Mouse (Mus musculus) midbrain, embryonic 16.5 days (tissue): ENCODE results near the gene Pde4b. TPM values are rescaled to one million over a fixed set of nuclear protein-coding genes. Genes with fewer than 3 reads are reported as not detected.

Source experiments
- ATAC-seq: fragments of 200-750 bp; cut with Nextera tagmentation; 2 replicates; pipeline ENCODE4 v1.8.0; 2017; ENCODE audit warnings: moderate TSS enrichment
- H3K27ac ChIP-seq: fragments of 300-500 bp; sonication (generic); 2 replicates; pipeline ENCODE4 v1.5.1; 2014; ENCODE audit warnings: mild to moderate bottlenecking, low read length, mixed read lengths
- H3K27me3 ChIP-seq: fragments of 300-500 bp; sonication (generic); 2 replicates; pipeline ENCODE4 v1.6.1; 2014; ENCODE audit warnings: low read depth, low read length, mixed read lengths; ENCODE audit not compliant: control insufficient read depth, insufficient read depth
- H3K36me3 ChIP-seq: fragments of 300-500 bp; sonication (generic); 2 replicates; pipeline ENCODE4 v1.6.1; 2014; ENCODE audit warnings: mild to moderate bottlenecking, low read length, moderate library complexity, mixed read lengths; ENCODE audit not compliant: control insufficient read depth, insufficient read depth
- H3K4me1 ChIP-seq: fragments of 300-500 bp; sonication (generic); 2 replicates; pipeline ENCODE4 v1.6.1; 2014; ENCODE audit warnings: mild to moderate bottlenecking, low read length, mixed read lengths; ENCODE audit not compliant: control insufficient read depth, insufficient read depth
- H3K4me2 ChIP-seq: fragments of 300-500 bp; sonication (generic); 2 replicates; pipeline ENCODE4 v1.6.1; 2014; ENCODE audit warnings: mild to moderate bottlenecking, low read length, mixed read lengths
- H3K4me3 ChIP-seq: fragments of 300-500 bp; sonication (generic); 2 replicates; pipeline ENCODE4 v1.5.1; 2014; ENCODE audit warnings: low read depth, mild to moderate bottlenecking, low read length, moderate library complexity, mixed read lengths
- H3K9ac ChIP-seq: fragments of 300-500 bp; sonication (generic); 2 replicates; pipeline ENCODE4 v1.6.1; 2014; ENCODE audit warnings: low read depth, low read length, mixed read lengths
- H3K9me3 ChIP-seq: fragments of 300-500 bp; sonication (generic); replicated peaks from 2 replicates; pipeline ENCODE4 v1.6.1; 2014; ENCODE audit warnings: mild to moderate bottlenecking, low read length, mixed read lengths; ENCODE audit not compliant: control insufficient read depth, poor library complexity, severe bottlenecking
- WGBS: fragments of 180-500 bp; shearing (Covaris S2); extraction: QIAGEN DNeasy Blood & Tissue Kit; methylation state at CpG from one replicate; pipeline ENCODE4 v1.1.7; 2014; 5-methylcytosine and 5-hydroxymethylcytosine counted together
- polyA plus RNA-seq: library from polyadenylated mRNA; unstranded; fragments of >200 nt; fragmentation: Nextera tagmentation; extraction: Ambion mirVana; gene quantifications from 2 replicates; pipeline ENCODE4 v1.2.1, GENCODE M21; 2015

The Pde4b gene
- polyA plus RNA-seq, 1 experiment from 2014 or later: 64.5 TPM

- WGBS: 62% methylated on average over 3 of the region's 3 CpGs
- Histone ChIP-seq H3K27ac (no peak overlapping the region), H3K4me2 (no peak overlapping the region), H3K27me3 (no peaks in the 10 kb centered on the region), H3K9ac (no peak overlapping the region), H3K4me3 (no peak overlapping the region), H3K36me3 (no peaks in the 10 kb centered on the region), H3K4me1 (peaks cover 23% of the 10 kb centered on the region), H3K9me3 (no peaks in the 10 kb centered on the region)
- no peak for ATAC-seq
Measured at GRCm38 (mm10) chr4:102514972-102515835, 427.9 kb downstream of the Pde4b start.

GRCm38 (mm10) chr4:102516395-102516794 lies 429.1 kb downstream of the Pde4b start:
- H3K4me1 ChIP-seq: peaks cover 13% of the 10 kb centered on the region
- ATAC-seq: no peak
- no peak overlapping the region for H3K4me3 ChIP-seq
- no peak overlapping the region for H3K9ac ChIP-seq
- 87% methylated on average over 4 of the region's 4 CpGs for WGBS
- H3K4me2 ChIP-seq: no peak overlapping the region
- H3K27me3 ChIP-seq: no peaks in the 10 kb centered on the region
- no peak overlapping the region for H3K27ac ChIP-seq
- H3K36me3 ChIP-seq: no peaks in the 10 kb centered on the region
- no peaks in the 10 kb centered on the region for H3K9me3 ChIP-seq

- Histone ChIP-seq H3K4me2 (no peak overlapping the region), H3K4me1 (peaks cover 6% of the 10 kb centered on the region), H3K36me3 (no peaks in the 10 kb centered on the region), H3K9ac (no peak overlapping the region), H3K27me3 (no peaks in the 10 kb centered on the region), H3K27ac (no peak overlapping the region), H3K9me3 (no peaks in the 10 kb centered on the region), H3K4me3 (no peak overlapping the region)
- 66% methylated on average over 7 of the region's 7 CpGs for WGBS
- no peak for ATAC-seq
Measured at GRCm38 (mm10) chr4:102516982-102517630, 429.8 kb downstream of the Pde4b start.

- peaks cover 5% of the 10 kb centered on the region for H3K4me1 ChIP-seq
- H3K9ac ChIP-seq: no peak overlapping the region
- no peak overlapping the region for H3K4me2 ChIP-seq
- no peaks in the 10 kb centered on the region for H3K27me3 ChIP-seq
- 72% methylated on average over 2 of the region's 2 CpGs for WGBS
- no peak for ATAC-seq
- no peaks in the 10 kb centered on the region for H3K9me3 ChIP-seq
- H3K36me3 ChIP-seq: no peaks in the 10 kb centered on the region
- no peak overlapping the region for H3K4me3 ChIP-seq
- H3K27ac ChIP-seq: no peak overlapping the region
Measured at GRCm38 (mm10) chr4:102517653-102518052, 430.3 kb downstream of the Pde4b start.

GRCm38 (mm10) chr4:102518341-102518740 lies 431.0 kb downstream of the Pde4b start:
- ATAC-seq: no peak
- H3K4me3 ChIP-seq: no peak overlapping the region
- H3K36me3 ChIP-seq: no peaks in the 10 kb centered on the region
- H3K27me3 ChIP-seq: no peaks in the 10 kb centered on the region
- no peaks in the 10 kb centered on the region for H3K9me3 ChIP-seq
- H3K9ac ChIP-seq: no peak overlapping the region
- H3K4me1 ChIP-seq: peaks cover 5% of the 10 kb centered on the region
- no peak overlapping the region for H3K4me2 ChIP-seq
- WGBS: 98% methylated on average over 2 of the region's 2 CpGs
- H3K27ac ChIP-seq: no peak overlapping the region

GRCm38 (mm10) chr4:102520669-102521261 lies 433.4 kb downstream of the Pde4b start:
- Histone ChIP-seq H3K9me3 (no peaks in the 10 kb centered on the region), H3K4me1 (peaks cover 5% of the 10 kb centered on the region), H3K4me2 (no peak overlapping the region), H3K36me3 (no peaks in the 10 kb centered on the region), H3K4me3 (no peak overlapping the region), H3K27ac (no peak overlapping the region), H3K9ac (no peak overlapping the region), H3K27me3 (no peaks in the 10 kb centered on the region)
- ATAC-seq: no peak
- 76% methylated on average over 8 of the region's 8 CpGs for WGBS

GRCm38 (mm10) chr4:102521434-102521833 lies 434.1 kb downstream of the Pde4b start:
- no peaks in the 10 kb centered on the region for H3K9me3 ChIP-seq
- peaks cover 5% of the 10 kb centered on the region for H3K4me1 ChIP-seq
- H3K4me2 ChIP-seq: no peak overlapping the region
- no peaks in the 10 kb centered on the region for H3K27me3 ChIP-seq
- no peak overlapping the region for H3K27ac ChIP-seq
- 62% methylated on average over 6 of the region's 6 CpGs for WGBS
- H3K9ac ChIP-seq: no peak overlapping the region
- no peaks in the 10 kb centered on the region for H3K36me3 ChIP-seq
- H3K4me3 ChIP-seq: no peak overlapping the region
- no peak for ATAC-seq

GRCm38 (mm10) chr4:102527361-102527760 lies 440.0 kb downstream of the Pde4b start:
- Histone ChIP-seq H3K9ac (no peak overlapping the region), H3K4me3 (no peak overlapping the region)

GRCm38 (mm10) chr4:102530797-102531196 lies 443.5 kb downstream of the Pde4b start:
- H3K27ac ChIP-seq: no peak overlapping the region
- no peaks in the 10 kb centered on the region for H3K36me3 ChIP-seq
- no peak overlapping the region for H3K4me3 ChIP-seq
- peaks cover 3% of the 10 kb centered on the region; the same call in 1 of the 2 replicates for H3K4me1 ChIP-seq
- no peak overlapping the region for H3K4me2 ChIP-seq
- ATAC-seq: no peak
- H3K9ac ChIP-seq: no peak overlapping the region
- WGBS: 90% methylated on average over 4 of the region's 4 CpGs
- no peaks in the 10 kb centered on the region for H3K9me3 ChIP-seq
- no peaks in the 10 kb centered on the region for H3K27me3 ChIP-seq

More at GRCm38 (mm10) chr4:102527361-102527760, 440.0 kb downstream of the Pde4b start:
- WGBS: 87% methylated on average over 7 of the region's 7 CpGs
- Histone ChIP-seq H3K4me1 (no peaks in the 10 kb centered on the region; the same call in 1 of the 2 replicates), H3K9me3 (no peaks in the 10 kb centered on the region), H3K36me3 (no peaks in the 10 kb centered on the region), H3K27me3 (no peaks in the 10 kb centered on the region), H3K4me2 (no peak overlapping the region), H3K27ac (no peak overlapping the region; the same call in 1 of the 2 replicates)
- ATAC-seq: no peak
